Mouse (Mus musculus) forebrain, embryonic 10.5 days (tissue): Measurements from ENCODE around the gene Mypn. TPM values are rescaled to one million over a fixed set of nuclear protein-coding genes. Genes with fewer than 3 reads are reported as not detected.

ENCODE experiments used
- DNase-seq: peaks from one replicate; pipeline ENCODE4 v3.0.0-alpha.2; 2017; ENCODE audit warnings: low spot score; ENCODE audit errors: extremely low spot score
- H3K27ac ChIP-seq: fragments of 300-500 bp; sonication (generic); 2 replicates; pipeline ENCODE4 v1.5.1; 2016; ENCODE audit warnings: mild to moderate bottlenecking
- H3K27me3 ChIP-seq: fragments of 300-500 bp; sonication (generic); 2 replicates; pipeline ENCODE4 v1.6.1; 2016; ENCODE audit warnings: mild to moderate bottlenecking; ENCODE audit not compliant: poor library complexity, severe bottlenecking
- H3K36me3 ChIP-seq: fragments of 300-500 bp; sonication (generic); replicated peaks from 2 replicates; pipeline ENCODE4 v1.6.1; 2016; ENCODE audit warnings: mild to moderate bottlenecking, moderate library complexity
- H3K4me1 ChIP-seq: fragments of 300-500 bp; sonication (generic); 2 replicates; pipeline ENCODE4 v1.6.1; 2016
- H3K4me3 ChIP-seq: fragments of 300-500 bp; sonication (generic); 2 replicates; pipeline ENCODE4 v1.5.1; 2016; ENCODE audit warnings: mild to moderate bottlenecking, moderate library complexity
- H3K9me3 ChIP-seq: fragments of 300-500 bp; sonication (generic); 2 replicates; pipeline ENCODE4 v1.6.1; 2016; ENCODE audit warnings: mild to moderate bottlenecking, moderate library complexity
- WGBS: fragments of 180-500 bp; shearing (Covaris S2); methylation state at CpG from one replicate; pipeline ENCODE4 v1.1.7; 2016; 5-methylcytosine and 5-hydroxymethylcytosine counted together
- polyA plus RNA-seq: library from polyadenylated mRNA; unstranded; fragments of >200 nt; fragmentation: Nextera tagmentation; extraction: Ambion mirVana; gene quantifications from 2 replicates; pipeline ENCODE4 v1.2.1, GENCODE M21; 2016

The Mypn gene
- polyA plus RNA-seq, 1 experiment from 2014 or later, result 0.05 TPM

- Histone ChIP-seq H3K9me3 (no peaks in the 10 kb centered on the region), H3K4me1 (no peaks in the 10 kb centered on the region), H3K27me3 (no peaks in the 10 kb centered on the region), H3K27ac (no peak overlapping the region), H3K36me3 (no peaks in the 10 kb centered on the region), H3K4me3 (no peak overlapping the region)
- DNase-seq, result no peak
- 85% methylated on average over 6 of the region's 6 CpGs for WGBS
Observed at GRCm38 (mm10) chr10:63132356-63132755, 71.4 kb downstream of the Mypn start.

GRCm38 (mm10) chr10:63130500-63130899 is 73.3 kb downstream of the Mypn start:
- Histone ChIP-seq H3K27me3 (no peaks in the 10 kb centered on the region), H3K4me1 (no peaks in the 10 kb centered on the region), H3K9me3 (no peaks in the 10 kb centered on the region), H3K27ac (no peak overlapping the region), H3K36me3 (no peaks in the 10 kb centered on the region), H3K4me3 (no peak overlapping the region)
- 71% methylated on average over 7 of the region's 7 CpGs for WGBS
- DNase-seq, result no peak

- no peak overlapping the region for H3K27ac ChIP-seq
Observed at GRCm38 (mm10) chr10:63128256-63128655, 75.5 kb downstream of the Mypn start.

GRCm38 (mm10) chr10:63127156-63127555 is 76.6 kb downstream of the Mypn start:
- DNase-seq, result no peak
- Histone ChIP-seq H3K27me3 (no peaks in the 10 kb centered on the region), H3K27ac (no peak overlapping the region), H3K4me1 (no peaks in the 10 kb centered on the region), H3K36me3 (no peaks in the 10 kb centered on the region), H3K9me3 (no peaks in the 10 kb centered on the region), H3K4me3 (no peak overlapping the region)
- WGBS, result 93% methylated on average over 6 of the region's 6 CpGs

More at GRCm38 (mm10) chr10:63128256-63128655, 75.5 kb downstream of the Mypn start:
- H3K27me3 ChIP-seq, result no peaks in the 10 kb centered on the region
- no peaks in the 10 kb centered on the region for H3K9me3 ChIP-seq
- DNase-seq, result no peak
- 83% methylated on average over 7 of the region's 7 CpGs for WGBS
- H3K4me3 ChIP-seq, result no peak overlapping the region
- no peaks in the 10 kb centered on the region for H3K36me3 ChIP-seq
- H3K4me1 ChIP-seq, result no peaks in the 10 kb centered on the region

GRCm38 (mm10) chr10:63126116-63126515 is 77.6 kb downstream of the Mypn start:
- 83% methylated on average over 4 of the region's 4 CpGs for WGBS
- DNase-seq, result no peak

GRCm38 (mm10) chr10:63125343-63125742 is 78.4 kb downstream of the Mypn start:
- DNase-seq, result peak; percentile 19
- no peak overlapping the region for H3K27ac ChIP-seq
- no peaks in the 10 kb centered on the region for H3K36me3 ChIP-seq
- 36% methylated on average over 11 of the region's 11 CpGs for WGBS
- H3K4me1 ChIP-seq, result no peaks in the 10 kb centered on the region
- H3K9me3 ChIP-seq, result no peaks in the 10 kb centered on the region
- no peak overlapping the region for H3K4me3 ChIP-seq
- no peaks in the 10 kb centered on the region for H3K27me3 ChIP-seq

More at GRCm38 (mm10) chr10:63126116-63126515, 77.6 kb downstream of the Mypn start:
- no peaks in the 10 kb centered on the region for H3K9me3 ChIP-seq
- H3K4me1 ChIP-seq, result no peaks in the 10 kb centered on the region
- H3K27ac ChIP-seq, result no peak overlapping the region
- H3K36me3 ChIP-seq, result no peaks in the 10 kb centered on the region
- H3K27me3 ChIP-seq, result no peaks in the 10 kb centered on the region
- H3K4me3 ChIP-seq, result no peak overlapping the region

- Histone ChIP-seq H3K27ac (no peak overlapping the region), H3K4me1 (no peaks in the 10 kb centered on the region), H3K27me3 (no peaks in the 10 kb centered on the region), H3K9me3 (no peaks in the 10 kb centered on the region), H3K4me3 (no peak overlapping the region), H3K36me3 (no peaks in the 10 kb centered on the region)
- 90% methylated on average over 10 of the region's 10 CpGs for WGBS
- DNase-seq, result no peak
Observed at GRCm38 (mm10) chr10:63124016-63124415, 79.7 kb downstream of the Mypn start.

- Histone ChIP-seq H3K9me3 (no peaks in the 10 kb centered on the region), H3K36me3 (no peaks in the 10 kb centered on the region), H3K27me3 (no peaks in the 10 kb centered on the region), H3K27ac (no peak overlapping the region), H3K4me1 (no peaks in the 10 kb centered on the region), H3K4me3 (no peak overlapping the region)
- no peak for DNase-seq
- WGBS, result 92% methylated on average over 8 of the region's 8 CpGs
Observed at GRCm38 (mm10) chr10:63123141-63123540, 80.6 kb downstream of the Mypn start.

GRCm38 (mm10) chr10:63122516-63122915 is 81.2 kb downstream of the Mypn start:
- H3K4me3 ChIP-seq, result no peak overlapping the region
- H3K36me3 ChIP-seq, result no peaks in the 10 kb centered on the region
- DNase-seq, result peak; percentile 28
- H3K27ac ChIP-seq, result no peak overlapping the region
- no peaks in the 10 kb centered on the region for H3K27me3 ChIP-seq
- whole genome bisulfite sequencing, result 30% methylated on average over 8 of the region's 8 CpGs
- no peaks in the 10 kb centered on the region for H3K4me1 ChIP-seq
- H3K9me3 ChIP-seq, result no peaks in the 10 kb centered on the region

GRCm38 (mm10) chr10:63121961-63122360 is 81.8 kb downstream of the Mypn start:
- Histone ChIP-seq H3K9me3 (no peaks in the 10 kb centered on the region), H3K27me3 (no peaks in the 10 kb centered on the region), H3K4me1 (no peaks in the 10 kb centered on the region), H3K4me3 (no peak overlapping the region), H3K27ac (no peak overlapping the region), H3K36me3 (no peaks in the 10 kb centered on the region)
- no peak for DNase-seq
- 87% methylated on average over 14 of the region's 14 CpGs for WGBS

GRCm38 (mm10) chr10:63119916-63120315 is 83.8 kb downstream of the Mypn start:
- Histone ChIP-seq H3K36me3 (no peaks in the 10 kb centered on the region), H3K27ac (no peak overlapping the region), H3K9me3 (peaks cover 5% of the 10 kb centered on the region; the same call in 1 of the 2 replicates), H3K27me3 (no peaks in the 10 kb centered on the region), H3K4me1 (no peaks in the 10 kb centered on the region), H3K4me3 (no peak overlapping the region)
- WGBS, result 84% methylated on average over 14 of the region's 14 CpGs
- DNase-seq, result no peak

GRCm38 (mm10) chr10:63117583-63117982 is 86.2 kb downstream of the Mypn start:
- DNase-seq, result no peak
- Histone ChIP-seq H3K36me3 (no peaks in the 10 kb centered on the region), H3K27me3 (no peaks in the 10 kb centered on the region), H3K4me3 (no peak overlapping the region), H3K4me1 (no peaks in the 10 kb centered on the region), H3K9me3 (peaks cover 5% of the 10 kb centered on the region; the same call in 1 of the 2 replicates), H3K27ac (no peak overlapping the region)
- 91% methylated on average over 8 of the region's 8 CpGs for WGBS

GRCm38 (mm10) chr10:63116376-63116775 is 87.4 kb downstream of the Mypn start:
- Histone ChIP-seq H3K27ac (no peak overlapping the region), H3K36me3 (no peaks in the 10 kb centered on the region), H3K27me3 (no peaks in the 10 kb centered on the region), H3K4me3 (no peak overlapping the region), H3K9me3 (peaks cover 8% of the 10 kb centered on the region; the same call in 1 of the 2 replicates), H3K4me1 (no peaks in the 10 kb centered on the region)
- 92% methylated on average over 9 of the region's 9 CpGs for WGBS
- no peak for DNase-seq

GRCm38 (mm10) chr10:63115881-63116280 is 87.9 kb downstream of the Mypn start:
- Histone ChIP-seq H3K4me3 (no peak overlapping the region), H3K9me3 (peaks cover 11% of the 10 kb centered on the region; the same call in 1 of the 2 replicates), H3K27ac (no peak overlapping the region), H3K4me1 (no peaks in the 10 kb centered on the region), H3K36me3 (no peaks in the 10 kb centered on the region), H3K27me3 (no peaks in the 10 kb centered on the region)
- no peak for DNase-seq
- 81% methylated on average over 15 of the region's 15 CpGs for WGBS
